Mouse (Mus musculus): Measurements from ENCODE around the gene Rtp3.

The Rtp3 gene

DNA sequence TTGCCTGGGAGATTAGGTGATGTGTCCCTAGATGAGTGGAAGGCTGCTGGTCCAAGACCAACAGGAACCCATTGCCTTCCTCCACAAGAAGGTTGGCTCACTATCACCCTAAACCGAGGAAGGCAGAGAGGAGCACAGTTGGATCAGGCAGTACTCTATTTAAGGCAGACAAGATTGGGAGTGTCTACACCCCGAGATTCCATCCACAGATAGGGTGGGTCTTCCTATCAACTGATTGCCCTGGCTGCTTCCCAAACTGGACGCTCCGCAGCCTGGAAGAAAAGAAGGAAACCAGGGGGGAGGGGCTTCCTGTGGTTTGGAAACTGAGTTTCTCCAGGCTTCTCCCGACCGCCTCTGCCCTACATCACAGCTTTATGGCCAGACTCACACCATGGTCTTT is at the start of gene Rtp3:
TSS of gene Rtp3 (minus strand) at position 380 of the 400 bp plus-strand sequence.
- no peak for DNase-seq (ENCODE audit: low spot score)

DNA sequence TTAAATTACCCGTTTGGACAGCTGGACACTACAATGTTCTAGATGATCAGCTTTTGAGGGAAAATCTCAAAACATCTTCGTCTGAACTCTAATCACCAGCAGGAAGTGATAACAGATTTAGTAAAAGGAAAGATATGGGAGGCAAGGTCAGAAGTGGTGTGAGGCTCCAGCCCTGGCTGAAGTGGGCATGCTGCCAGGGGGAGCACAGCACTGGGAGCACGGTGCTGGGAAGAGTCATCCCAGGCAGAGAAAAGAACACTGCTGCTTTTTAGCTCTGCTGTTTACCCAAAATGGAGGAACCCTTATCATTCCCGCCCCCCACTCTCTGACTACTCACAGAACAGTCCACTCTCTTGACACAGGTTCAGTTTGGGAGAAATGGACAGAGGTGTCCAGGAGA is 49.6 kb upstream of the Rtp3 start:
- peak; percentile 67 for DNase-seq (ENCODE audit: low spot score)

DNA sequence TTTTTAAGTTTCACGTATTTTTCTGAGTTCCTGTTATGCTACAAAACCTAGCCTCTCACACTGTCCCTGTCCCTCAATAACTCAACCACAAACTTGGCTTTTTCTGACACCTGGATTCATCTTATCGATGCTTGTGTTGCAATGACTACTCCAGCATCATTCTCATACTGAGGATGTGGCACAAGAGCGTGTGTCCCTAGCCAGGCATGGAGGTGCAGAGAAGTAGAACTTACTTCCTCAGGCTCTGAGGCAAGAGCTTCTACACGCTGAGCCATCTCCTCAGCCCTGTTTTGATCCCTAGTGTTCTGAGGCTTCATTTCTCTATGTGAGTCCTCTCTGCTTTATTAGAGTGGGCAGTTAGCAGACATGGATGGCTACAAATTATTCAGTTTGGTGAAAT is 43.3 kb upstream of the Rtp3 start:
- DNase-seq (ENCODE audit: low spot score), result no peak

DNA sequence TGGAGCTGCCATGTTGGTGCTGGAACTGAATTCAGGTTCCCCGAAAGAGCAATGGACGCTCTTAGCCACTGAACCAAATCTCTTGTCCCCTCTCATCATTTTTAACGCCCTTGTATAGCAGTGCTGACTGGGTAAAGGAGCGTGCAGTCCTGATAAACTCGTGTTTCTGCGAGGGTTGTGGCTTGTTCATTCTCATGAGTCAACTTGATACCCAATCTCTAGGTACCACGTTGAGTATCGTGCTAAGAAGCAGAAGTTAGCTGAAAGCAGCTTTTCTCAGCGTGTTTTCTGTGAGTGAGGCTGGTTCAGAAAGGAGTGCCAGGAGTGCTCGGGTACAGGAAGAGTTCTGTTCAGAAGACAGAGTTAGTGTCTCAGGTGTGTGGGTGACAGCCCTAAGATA is 36.4 kb upstream of the Rtp3 start:
- no peak for DNase-seq (ENCODE audit: low spot score)

DNA sequence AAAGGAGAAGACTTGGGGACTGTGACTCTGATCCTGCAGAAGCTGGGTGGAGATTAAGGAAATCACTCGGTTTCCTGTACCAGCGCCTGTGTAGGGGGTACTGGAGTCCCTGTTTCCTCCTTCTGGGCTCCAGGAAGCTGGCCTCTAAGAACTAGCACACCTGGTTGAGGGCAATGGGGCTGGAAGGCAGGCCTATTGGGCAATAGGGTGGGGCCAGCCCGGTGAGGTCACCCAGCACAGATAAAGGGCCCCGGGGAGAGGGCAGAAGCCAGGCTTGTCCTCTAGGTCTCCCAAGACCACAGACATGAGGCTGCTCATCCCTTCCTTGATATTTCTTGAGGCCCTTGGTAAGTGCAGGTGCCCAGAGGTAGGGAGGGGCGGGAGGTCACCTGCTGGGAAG is 28.6 kb upstream of the Rtp3 start, which contains the start of gene Ltf:
TSS of gene Ltf (plus strand) at position 250 of the 400 bp plus-strand sequence.
- DNase-seq (ENCODE audit: low spot score), result no peak

DNA sequence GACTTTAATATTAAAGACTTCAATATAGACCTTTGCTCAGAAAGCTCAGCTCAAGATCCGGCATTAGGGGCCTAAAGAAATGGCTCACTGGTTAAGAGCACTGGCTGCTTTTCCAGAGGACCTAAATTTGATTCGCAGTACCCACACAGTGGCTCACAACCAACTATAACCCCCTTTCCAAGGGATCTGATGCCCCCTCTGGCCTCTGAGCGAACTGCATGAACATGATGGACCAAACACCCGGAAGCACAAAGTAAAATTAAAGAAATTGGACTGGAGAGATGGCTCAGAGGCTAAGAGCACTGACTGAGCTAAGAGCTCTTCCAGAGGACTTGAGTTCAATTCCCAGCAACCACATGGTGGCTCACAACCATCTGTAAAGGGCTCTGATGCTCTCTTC is 25.3 kb upstream of the Rtp3 start:
- no peak for DNase-seq (ENCODE audit: low spot score)

DNA sequence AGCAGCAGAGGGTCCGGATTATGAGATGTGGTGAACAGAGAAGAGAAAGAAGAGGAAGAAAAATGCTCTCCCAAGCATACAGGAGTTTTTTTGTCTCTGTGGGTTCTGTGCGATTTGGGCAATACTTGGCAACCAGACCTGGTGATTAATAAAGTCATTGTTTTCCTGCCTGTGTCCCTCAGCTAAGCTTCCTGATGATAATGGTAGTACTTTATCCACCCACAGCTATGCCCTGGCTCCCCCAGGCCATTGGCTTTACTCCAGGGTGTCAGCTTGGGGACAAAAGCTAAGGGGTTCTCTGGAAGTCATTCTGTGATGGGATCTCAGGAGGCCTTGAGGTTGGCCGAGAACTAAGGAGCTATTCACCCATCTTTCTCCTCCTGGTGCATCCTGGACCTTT is 21.7 kb upstream of the Rtp3 start:
- no peak for DNase-seq (ENCODE audit: low spot score)

DNA sequence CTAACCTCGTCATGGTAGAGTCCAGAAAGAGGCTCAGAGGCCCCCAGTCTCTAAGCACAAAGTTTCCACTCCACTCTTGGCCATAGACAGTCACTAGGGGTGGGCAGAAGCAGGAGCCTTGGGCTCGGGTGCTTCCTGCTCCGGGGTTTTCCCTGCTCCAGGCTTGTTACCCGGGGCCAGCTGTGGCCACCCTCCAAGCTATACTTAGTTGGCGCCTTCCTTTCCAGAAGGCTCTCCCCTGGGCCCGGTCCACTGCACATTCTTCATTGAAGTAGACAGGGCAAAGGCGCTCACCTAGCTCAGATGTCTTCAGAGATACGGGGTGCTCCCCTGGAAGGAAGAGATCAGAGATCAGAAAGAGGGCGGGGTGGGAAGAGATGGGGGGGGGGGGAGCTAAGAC is 21.2 kb upstream of the Rtp3 start:
- DNase-seq (ENCODE audit: low spot score), result no peak

DNA sequence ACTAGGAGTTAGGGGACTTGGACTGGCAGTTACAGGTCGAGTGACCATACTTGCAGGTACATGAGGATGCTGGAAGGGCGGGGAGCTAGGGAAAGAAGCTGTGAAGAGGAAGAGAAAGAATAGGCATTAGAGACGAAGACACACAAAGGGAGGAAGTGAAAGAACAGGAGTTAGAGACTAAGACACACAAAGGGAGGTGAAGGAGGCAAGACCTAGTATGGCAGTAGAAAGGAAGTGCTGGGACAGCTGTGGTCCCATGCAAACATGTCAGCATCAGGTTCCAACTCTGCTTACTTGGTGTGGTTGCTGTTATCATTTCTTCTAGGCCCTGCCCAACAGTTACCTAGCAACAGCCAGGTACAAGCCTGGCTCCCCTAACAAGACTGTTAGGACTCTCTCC is 19.4 kb upstream of the Rtp3 start:
- no peak for DNase-seq (ENCODE audit: low spot score)

DNA sequence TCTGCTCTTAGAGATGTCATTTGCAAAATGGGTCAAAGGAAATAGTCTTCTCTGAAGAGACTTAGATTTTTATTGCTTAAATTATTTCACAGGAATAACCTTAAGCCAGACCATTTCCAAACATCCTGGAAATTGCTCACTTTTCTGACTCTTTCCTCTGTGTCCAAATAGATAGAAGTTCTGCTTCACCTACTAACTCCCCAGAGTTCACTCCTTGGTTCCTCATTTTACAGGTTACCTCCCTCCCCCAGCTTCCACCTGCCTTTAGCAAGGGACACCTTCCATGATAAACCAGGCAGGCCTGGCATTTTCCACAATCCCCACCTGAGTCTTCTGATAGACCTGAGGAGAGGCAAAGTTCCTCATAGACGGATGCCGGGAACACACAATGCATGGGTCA is 16.2 kb upstream of the Rtp3 start:
- DNase-seq (ENCODE audit: low spot score), result no peak

DNA sequence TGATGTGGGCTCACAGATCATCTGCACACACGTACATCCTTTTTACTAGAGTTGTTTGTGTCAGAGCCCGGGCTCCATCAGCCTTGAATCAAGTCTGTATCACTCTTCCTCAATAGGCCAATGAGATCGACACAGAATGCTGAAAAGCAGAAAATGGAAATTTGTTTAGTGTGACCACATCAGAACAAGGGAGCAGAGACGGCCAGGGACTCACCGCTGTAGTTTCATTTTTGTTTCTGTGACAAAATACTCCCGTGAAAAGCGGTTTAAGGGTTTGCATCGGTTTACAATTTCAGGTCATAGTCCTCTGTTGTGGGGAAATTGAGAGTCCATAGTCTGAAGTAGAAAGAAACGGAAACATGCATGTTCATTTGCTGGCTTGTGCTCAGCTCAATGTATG is 12.9 kb upstream of the Rtp3 start:
- no peak for DNase-seq (ENCODE audit: low spot score)

DNA sequence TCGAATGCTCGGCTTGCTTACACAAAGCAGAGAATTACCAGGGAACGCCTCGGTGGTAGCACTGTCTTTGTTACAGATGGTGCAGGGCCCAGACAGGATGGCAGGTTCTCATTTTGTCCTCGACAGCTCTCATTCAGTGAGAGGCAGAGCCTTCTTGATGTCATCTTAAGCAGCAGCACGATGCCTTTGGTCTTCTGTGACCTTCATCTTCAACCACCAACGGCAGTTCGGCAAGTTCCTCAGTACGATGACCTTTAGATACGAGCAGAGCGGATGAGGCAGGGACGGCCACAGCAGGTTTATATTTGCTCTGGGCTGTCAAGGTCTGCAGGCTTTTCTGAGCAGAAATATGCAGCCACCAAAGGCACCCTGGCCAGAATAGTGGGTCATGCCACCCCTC is 11.2 kb upstream of the Rtp3 start:
- peak; percentile 31 for DNase-seq (ENCODE audit: low spot score)

DNA sequence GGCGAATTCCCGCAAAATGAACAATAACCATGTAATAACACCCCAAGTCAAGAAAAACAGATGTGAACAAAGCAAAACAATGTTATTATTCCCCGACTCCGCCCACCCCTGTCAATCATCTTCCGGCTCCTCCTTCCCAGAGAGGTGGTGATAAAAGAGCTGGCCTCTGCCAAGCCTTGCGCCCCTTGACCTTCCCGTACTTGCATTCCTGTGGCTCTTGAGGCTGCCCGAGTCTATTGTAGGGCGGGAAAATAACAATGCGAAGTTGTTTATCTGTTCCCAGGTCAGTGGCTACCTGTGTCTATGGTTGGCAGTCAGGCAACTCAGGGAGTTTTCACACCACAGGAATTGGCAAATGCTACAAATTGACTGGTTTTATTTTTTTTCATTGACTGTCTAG is 9.5 kb upstream of the Rtp3 start:
- peak; percentile 30 for DNase-seq (ENCODE audit: low spot score)

DNA sequence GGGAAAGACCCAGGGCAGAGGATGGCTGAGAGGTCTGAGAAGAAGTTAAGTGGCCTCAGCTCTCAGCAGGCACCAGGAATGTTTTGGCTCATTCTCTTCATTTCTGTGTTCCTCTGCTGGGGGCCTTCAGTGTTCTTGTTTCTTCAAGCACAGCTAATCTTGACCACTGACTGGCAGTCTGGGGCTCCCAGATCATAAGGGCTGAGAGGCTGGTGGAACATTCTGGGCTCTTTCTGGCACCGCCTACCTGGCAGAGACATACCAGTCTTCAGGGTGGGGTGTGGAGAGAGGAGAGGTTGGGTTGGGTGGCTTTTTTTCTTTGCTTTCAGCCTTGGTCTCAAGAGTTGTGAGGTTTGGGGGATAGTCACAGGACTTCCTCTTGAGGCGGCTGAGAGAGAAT is 8.7 kb upstream of the Rtp3 start:
- DNase-seq (ENCODE audit: low spot score), result no peak

DNA sequence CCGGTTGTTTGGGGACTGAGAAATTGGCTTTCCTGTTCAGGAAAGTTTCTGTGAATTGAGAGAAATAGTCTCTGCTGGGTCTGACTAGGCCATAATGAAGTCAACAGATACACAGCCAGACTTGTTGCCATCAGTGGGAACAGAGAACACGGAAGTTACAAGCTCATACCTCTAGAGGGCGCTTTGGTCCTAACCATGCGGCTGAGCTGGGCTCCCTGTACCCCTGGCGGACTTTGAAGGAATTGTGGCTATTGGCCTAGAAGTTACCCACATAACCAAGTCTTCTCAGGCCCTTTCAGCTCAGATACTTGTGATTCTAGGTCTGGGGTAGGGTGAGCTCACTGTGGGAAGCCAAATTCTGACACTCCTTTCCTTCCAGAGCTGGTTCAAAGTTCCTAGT is 6.9 kb upstream of the Rtp3 start:
- DNase-seq (ENCODE audit: low spot score), result peak; percentile 51

DNA sequence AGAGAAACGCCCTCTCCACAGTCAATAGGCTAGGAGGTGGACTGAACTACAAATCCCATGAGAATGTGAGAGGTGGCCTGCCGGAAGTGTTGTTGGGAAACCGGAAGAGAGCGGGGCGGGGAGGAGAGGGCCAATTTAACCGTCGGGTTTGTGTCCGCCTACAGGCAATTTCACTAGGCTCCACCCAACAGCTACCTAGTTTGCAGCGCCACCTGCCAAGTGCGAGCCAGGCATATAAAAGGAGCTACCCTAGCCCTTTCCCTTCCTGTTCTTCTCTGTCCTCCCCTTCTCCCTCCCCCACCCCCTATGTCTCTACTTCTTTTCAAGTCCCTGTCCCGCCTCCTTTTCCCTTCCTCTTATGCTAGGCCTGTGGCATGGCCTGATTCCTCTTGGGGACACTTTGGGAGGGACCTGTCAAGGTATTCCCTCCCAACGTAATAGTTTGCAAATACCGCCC is 4.4 kb upstream of the Rtp3 start:
- DNase-seq (ENCODE audit: low spot score), result peak; percentile 64

DNA sequence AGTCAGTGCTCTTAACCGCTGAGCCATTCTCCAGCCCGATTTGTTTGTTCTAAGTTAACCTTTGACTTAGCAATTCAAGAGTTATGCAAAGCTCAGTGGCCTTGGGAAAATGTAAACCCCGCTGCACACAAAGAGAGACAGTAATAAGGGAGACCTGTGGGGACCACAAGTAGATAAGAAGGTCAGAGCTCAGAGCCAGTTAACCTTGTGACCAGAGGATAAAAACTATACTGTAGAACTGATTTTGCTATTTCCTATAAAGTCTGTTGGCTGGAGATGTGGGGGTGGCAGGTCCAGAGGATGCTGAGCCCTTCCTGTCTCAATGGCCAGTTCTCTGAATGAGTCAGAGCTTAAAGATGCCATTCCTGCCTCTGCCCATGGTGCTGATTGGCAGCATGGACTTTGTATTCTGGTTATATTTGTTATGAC is 2.9 kb upstream of the Rtp3 start:
- DNase-seq (ENCODE audit: low spot score), result no peak

DNA sequence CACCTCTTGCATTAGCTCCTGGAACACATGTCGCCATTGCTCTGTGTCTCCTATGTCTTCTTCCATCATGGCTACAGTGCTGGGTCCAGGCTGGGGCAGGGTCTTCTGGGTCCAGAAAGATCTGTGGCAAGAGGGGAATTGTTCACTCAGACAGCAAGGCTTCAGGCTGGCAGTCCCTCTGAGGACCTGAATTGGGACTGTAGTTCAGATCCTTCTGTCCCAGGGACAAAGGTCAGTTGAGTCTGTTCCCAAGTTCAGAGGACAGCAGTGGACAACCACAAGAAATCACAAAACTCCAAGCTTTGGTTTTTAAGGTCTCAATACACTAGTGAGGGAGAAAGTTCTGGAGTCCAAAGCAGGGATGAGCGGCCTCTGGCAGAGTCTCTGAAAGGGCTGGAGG is 840 bp downstream of the Rtp3 start:
- DNase-seq (ENCODE audit: low spot score), result no peak

DNA sequence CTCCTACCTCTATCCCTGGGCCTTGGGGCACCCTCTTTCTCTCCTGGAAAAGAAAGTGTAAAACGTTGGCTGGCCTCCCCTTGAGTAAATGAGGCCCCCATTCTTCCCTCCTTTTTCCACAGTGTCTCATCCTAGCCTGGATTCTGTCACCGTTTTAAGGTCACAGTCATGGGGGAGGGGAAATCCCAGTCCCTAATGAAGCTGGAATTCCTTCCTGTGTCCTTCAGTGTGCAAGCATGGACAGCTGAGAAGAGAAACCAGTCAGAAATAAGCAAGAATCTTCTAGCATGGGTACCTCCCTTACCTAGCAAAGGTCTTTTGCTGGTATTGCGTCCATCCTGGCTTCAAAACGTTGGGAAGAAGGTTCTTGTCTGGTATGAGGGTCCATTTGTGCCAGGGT is 1.2 kb downstream of the Rtp3 start:
- DNase-seq (ENCODE audit: low spot score), result no peak

DNA sequence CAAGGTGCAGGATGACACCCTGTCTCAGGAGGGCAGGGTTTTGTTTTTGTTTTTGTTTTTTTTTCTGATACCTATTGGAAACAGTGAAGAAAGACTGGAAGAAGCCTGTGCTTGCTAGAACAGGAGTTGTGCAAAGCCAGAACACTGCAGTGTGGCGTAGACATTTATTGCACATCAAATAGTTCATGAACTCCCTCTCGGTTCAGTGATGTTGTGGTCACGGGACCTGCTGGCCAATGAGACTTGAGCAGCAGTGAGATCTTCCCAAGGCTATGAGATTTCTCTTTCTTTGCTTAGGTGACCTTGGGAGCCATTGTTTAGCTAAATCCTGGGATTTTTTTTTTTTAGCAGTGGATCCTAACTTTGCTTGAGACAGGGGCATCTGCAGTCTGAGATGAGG is 2.3 kb downstream of the Rtp3 start:
- DNase-seq (ENCODE audit: low spot score), result no peak

DNA sequence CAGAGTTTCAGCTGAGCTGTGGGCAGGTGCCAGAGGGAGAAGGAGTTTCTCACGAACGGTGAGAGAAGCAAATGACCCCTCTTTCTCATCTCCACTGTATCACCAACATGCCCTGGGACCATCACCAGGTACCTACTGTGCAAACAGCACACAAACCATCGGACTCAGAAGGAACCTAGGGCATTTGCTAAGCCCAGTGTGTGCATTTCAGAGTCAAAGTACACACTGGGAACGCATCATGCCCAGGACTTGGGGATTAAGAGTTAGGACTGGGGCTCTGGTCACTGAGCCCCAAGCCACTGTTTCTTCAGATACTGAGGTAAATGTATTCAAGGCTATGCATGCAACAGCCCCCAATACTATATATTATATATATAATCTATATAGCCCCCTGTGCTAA is 3.1 kb downstream of the Rtp3 start:
- no peak for DNase-seq (ENCODE audit: low spot score)

DNA sequence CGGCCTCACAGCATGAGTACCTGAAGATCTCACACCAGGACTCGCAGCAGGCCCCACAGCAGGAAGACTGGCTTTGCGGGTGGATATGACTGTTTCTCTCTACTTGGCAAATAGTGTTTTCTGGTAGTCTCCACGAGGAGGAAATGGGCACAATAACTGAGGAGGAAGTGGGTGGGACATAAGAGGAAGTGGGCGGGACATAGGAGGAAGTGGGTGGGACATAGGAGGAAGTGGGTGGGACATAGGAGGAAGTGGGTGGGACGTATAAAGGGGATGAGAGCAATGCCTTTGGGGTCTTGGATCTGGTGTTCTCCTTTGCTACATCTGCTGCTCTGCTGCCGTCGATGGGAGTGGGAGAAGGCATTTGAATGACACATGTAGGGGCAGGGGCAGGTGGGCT is 4.4 kb downstream of the Rtp3 start:
- DNase-seq (ENCODE audit: low spot score), result no peak

DNA sequence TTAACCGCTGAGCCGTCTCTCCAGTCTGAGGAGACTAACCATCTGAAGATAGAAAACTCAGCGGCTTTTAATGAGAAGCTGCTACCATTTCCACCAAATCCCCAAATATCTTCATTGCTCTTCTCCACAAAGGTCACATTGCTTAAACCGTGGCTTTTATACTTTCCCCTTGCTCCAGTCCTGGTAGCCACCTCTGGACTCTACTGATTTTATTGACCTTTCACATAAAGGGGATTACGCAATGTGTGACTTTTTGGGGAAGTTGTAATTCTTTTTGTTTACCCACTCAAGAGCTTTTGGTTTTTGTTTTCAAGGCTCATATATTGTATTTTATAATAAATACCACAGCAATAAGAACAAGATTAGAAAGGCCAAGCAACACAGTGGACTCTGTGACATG is 4.8 kb downstream of the Rtp3 start:
- no peak for DNase-seq (ENCODE audit: low spot score)

DNA sequence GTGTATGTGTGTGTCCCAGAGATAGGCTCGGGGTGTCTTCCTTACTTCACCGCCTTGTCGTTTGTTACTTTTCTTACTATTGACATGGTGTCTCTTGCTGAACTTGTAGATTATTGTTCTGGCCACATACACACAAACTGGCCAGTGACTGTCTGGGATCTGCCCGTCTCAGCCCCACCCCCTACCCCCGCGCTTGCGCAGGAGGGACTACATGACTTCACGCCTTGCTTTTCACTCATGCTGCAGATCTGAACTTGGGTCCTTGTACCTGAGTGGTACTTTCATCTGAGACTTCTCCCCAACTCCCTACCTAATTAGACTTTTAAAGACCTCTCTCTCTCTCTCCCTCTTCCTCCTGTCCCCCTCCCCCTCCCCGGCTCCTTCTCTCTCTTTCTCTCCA is 6.3 kb downstream of the Rtp3 start:
- no peak for DNase-seq (ENCODE audit: low spot score)

DNA sequence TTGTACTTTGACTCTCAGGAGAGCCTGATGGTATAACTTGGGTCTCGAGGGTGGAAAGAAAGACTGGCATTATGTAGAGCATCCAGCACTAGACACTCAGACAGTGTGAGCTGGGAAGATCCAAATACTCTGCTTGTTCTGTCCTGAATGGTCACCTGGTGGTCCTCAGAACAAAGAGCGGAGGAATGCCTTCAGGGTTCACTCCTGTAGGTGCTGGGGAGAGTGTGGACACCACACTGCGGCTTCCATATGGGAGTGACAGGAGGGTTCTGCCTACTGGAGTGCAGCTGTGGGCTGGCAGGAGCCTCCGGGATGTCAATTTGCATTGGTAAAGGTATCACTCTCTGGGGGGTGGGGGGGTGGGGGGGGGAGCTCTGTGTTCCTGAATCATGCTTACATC is 8.0 kb downstream of the Rtp3 start:
- DNase-seq (ENCODE audit: low spot score), result no peak
